Comparison of ENCODE assay signal across 9 mouse cellular contexts in the genomic region with DNA sequence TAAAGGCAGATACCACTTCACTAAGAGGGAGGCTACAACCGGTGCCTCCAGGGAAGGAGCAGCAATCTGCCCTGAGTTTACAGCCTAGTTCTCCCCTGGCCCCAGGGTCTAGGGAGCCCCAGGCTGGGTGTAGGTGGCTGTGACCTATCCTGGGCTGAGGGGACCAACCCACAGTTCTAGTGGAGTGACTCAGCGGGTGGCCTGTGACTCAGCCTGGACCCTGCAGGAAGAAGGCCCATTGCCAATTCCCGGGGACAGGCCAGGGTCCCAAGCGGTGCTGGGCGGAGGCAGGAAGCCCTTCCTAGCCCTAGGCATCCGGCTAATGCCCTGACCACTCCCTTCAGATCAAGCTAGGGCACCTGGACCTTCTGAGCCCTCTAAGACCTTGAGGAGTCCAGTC. TPM values are rescaled to one million over a fixed set of nuclear protein-coding genes. Genes with fewer than 3 reads are reported as not detected.
A peak's percentile ranks its signal among the peaks of the same experiment; 100 is the strongest.
DNase-seq lines count a peak whose midpoint lies in the region; ATAC-seq lines count a peak whose summit lies in the region.
"Had no signal": no experiment of that assay in that cellular context is flagged by ENCODE, and none has a peak within 500 bp of the region (broad histone marks: within the 10 kb centered on the region; RNA-seq: fewer than 3 reads in every experiment).

No protein-coding gene starts in this region.

- DNase-seq in kidney, adult 9 months: peak; percentile 77
- DNase-seq in lung, postnatal 10 days: peak; percentile 83
- no peak for DNase-seq in testis, postnatal 14 days (ENCODE audit: low spot score)

- H3K27ac ChIP-seq in forebrain, embryonic 15.5 days (replicated peaks): no peak overlapping the region
- no peak overlapping the region for H3K27ac ChIP-seq in forebrain, embryonic 12.5 days
- H3K27ac ChIP-seq in forebrain, embryonic 13.5 days: no peak overlapping the region
- H3K27ac ChIP-seq: neural tube, embryonic 13.5 days had no signal

- H3K4me2 ChIP-seq in forebrain, embryonic 15.5 days (replicated peaks): no peak overlapping the region
- no peak overlapping the region for H3K4me2 ChIP-seq in forebrain, embryonic 12.5 days
- no peak overlapping the region for H3K4me2 ChIP-seq in forebrain, embryonic 13.5 days
- H3K4me2 ChIP-seq: neural tube, embryonic 13.5 days had no signal

- H3K4me1 ChIP-seq in forebrain, embryonic 15.5 days: peaks cover 8% of the 10 kb centered on the region; the same call in 1 of the 2 replicates
- peaks cover 19% of the 10 kb centered on the region; the same call in 1 of the 2 replicates for H3K4me1 ChIP-seq in forebrain, embryonic 12.5 days
- peaks cover 21% of the 10 kb centered on the region for H3K4me1 ChIP-seq in forebrain, embryonic 13.5 days

- H3K36me3 ChIP-seq in forebrain, embryonic 15.5 days: no peaks in the 10 kb centered on the region
- no peaks in the 10 kb centered on the region for H3K36me3 ChIP-seq in forebrain, embryonic 12.5 days (replicated peaks)
- no peaks in the 10 kb centered on the region for H3K36me3 ChIP-seq in forebrain, embryonic 13.5 days (ENCODE audit: poor library complexity, severe bottlenecking)
- H3K36me3 ChIP-seq: neural tube, embryonic 13.5 days had no signal

- H3K27me3 ChIP-seq in forebrain, embryonic 15.5 days: no peaks in the 10 kb centered on the region
- H3K27me3 ChIP-seq in forebrain, embryonic 12.5 days: no peaks in the 10 kb centered on the region
- H3K27me3 ChIP-seq in forebrain, embryonic 13.5 days: no peaks in the 10 kb centered on the region
- H3K27me3 ChIP-seq: neural tube, embryonic 13.5 days had no signal

- no peak overlapping the region for H3K9ac ChIP-seq in forebrain, embryonic 15.5 days (replicated peaks)
- no peak overlapping the region for H3K9ac ChIP-seq in forebrain, embryonic 12.5 days
- H3K9ac ChIP-seq in forebrain, embryonic 13.5 days: no peak overlapping the region
- H3K9ac ChIP-seq: neural tube, embryonic 13.5 days had no signal

- 0 out of 2 replicates have a peak, but pooled peaks have one; percentile 35 for ATAC-seq in forebrain, embryonic 15.5 days (replicated peaks)
- ATAC-seq in forebrain, embryonic 12.5 days (ENCODE audit: low FRiP score): no peak
- peak; percentile 14; the same call in 1 of the 2 replicates for ATAC-seq in granulocyte monocyte progenitor cell, adult 5-6 weeks (replicated peaks; ENCODE audit: poor library complexity, severe bottlenecking)
- no peak for ATAC-seq in cerebellum, adult (ENCODE audit: insufficient number of reproducible peaks, low FRiP score, low TSS enrichment)
- no peak for ATAC-seq in forebrain, embryonic 13.5 days

- WGBS in forebrain, embryonic 15.5 days: 84% methylated on average over 6 of the region's 6 CpGs
- 81% methylated on average over 6 of the region's 6 CpGs for WGBS in forebrain, embryonic 12.5 days
- WGBS in forebrain, embryonic 13.5 days: 89% methylated on average over 6 of the region's 6 CpGs

- no peaks in the 10 kb centered on the region for H3K9me3 ChIP-seq in forebrain, embryonic 15.5 days
- 0 out of 2 replicates have a peak, but pooled peaks cover 3% of the 10 kb centered on the region for H3K9me3 ChIP-seq in forebrain, embryonic 12.5 days
- peaks cover 3% of the 10 kb centered on the region; the same call in 1 of the 2 replicates for H3K9me3 ChIP-seq in forebrain, embryonic 13.5 days (replicated peaks)
- H3K9me3 ChIP-seq: neural tube, embryonic 13.5 days had no signal

- no peak overlapping the region for H3K4me3 ChIP-seq in forebrain, embryonic 15.5 days
- H3K4me3 ChIP-seq in forebrain, embryonic 12.5 days (replicated peaks): no peak overlapping the region
- no peak overlapping the region for H3K4me3 ChIP-seq in forebrain, embryonic 13.5 days
- H3K4me3 ChIP-seq: neural tube, embryonic 13.5 days had no signal

RNA-seq across cellular contexts. Expression of a gene that starts 9.7 kb away (rescaled TPM):
- polyA plus RNA-seq in forebrain, embryonic 15.5 days (2015; fragmentation: Nextera tagmentation; extraction: Ambion mirVana): 3.0 and 3.1 TPM in 2 replicates
- 4.9 and 5.1 TPM in 2 replicates for polyA plus RNA-seq in forebrain, embryonic 12.5 days (2016; fragmentation: Nextera tagmentation; extraction: Ambion mirVana)
- total RNA-seq in granulocyte monocyte progenitor cell, adult 5-6 weeks (2014; fragmentation: Nextera tagmentation): 0.06 TPM in 1 of 2 replicates, not detected in the other
- 0.05 TPM in 1 of 2 replicates, not detected in the other for total RNA-seq in granulocyte monocyte progenitor cell, adult 5-6 weeks (2017)
- polyA plus RNA-seq in forebrain, embryonic 13.5 days (2015; fragmentation: Nextera tagmentation; extraction: Ambion mirVana): 3.4 and 5.0 TPM in 2 replicates

RNA-seq across cellular contexts. Expression of a gene that starts 41.2 kb away (rescaled TPM):
- 407 and 432 TPM in 2 replicates for polyA plus RNA-seq in forebrain, embryonic 15.5 days (2015; fragmentation: Nextera tagmentation; extraction: Ambion mirVana)
- polyA plus RNA-seq in forebrain, embryonic 12.5 days (2016; fragmentation: Nextera tagmentation; extraction: Ambion mirVana): 464 and 488 TPM in 2 replicates
- total RNA-seq in granulocyte monocyte progenitor cell, adult 5-6 weeks (2014; fragmentation: Nextera tagmentation): 3,456 and 3,912 TPM in 2 replicates
- 1,093 and 2,216 TPM in 2 replicates for total RNA-seq in granulocyte monocyte progenitor cell, adult 5-6 weeks (2017)
- 483 and 550 TPM in 2 replicates for polyA plus RNA-seq in forebrain, embryonic 13.5 days (2015; fragmentation: Nextera tagmentation; extraction: Ambion mirVana)

RNA-seq across cellular contexts. Expression of a gene that starts 44.7 kb away (rescaled TPM):
- polyA plus RNA-seq in forebrain, embryonic 15.5 days (2015; fragmentation: Nextera tagmentation; extraction: Ambion mirVana): 201 and 206 TPM in 2 replicates
- polyA plus RNA-seq in forebrain, embryonic 12.5 days (2016; fragmentation: Nextera tagmentation; extraction: Ambion mirVana): 213 and 225 TPM in 2 replicates
- total RNA-seq in granulocyte monocyte progenitor cell, adult 5-6 weeks (2014; fragmentation: Nextera tagmentation): 101 and 102 TPM in 2 replicates
- total RNA-seq in granulocyte monocyte progenitor cell, adult 5-6 weeks (2017): 48.5 and 74.2 TPM in 2 replicates
- polyA plus RNA-seq in forebrain, embryonic 13.5 days (2015; fragmentation: Nextera tagmentation; extraction: Ambion mirVana): 211 and 220 TPM in 2 replicates

RNA-seq across cellular contexts. Expression of a gene that starts 57.3 kb away (rescaled TPM):
- 18.4 and 21.6 TPM in 2 replicates for polyA plus RNA-seq in forebrain, embryonic 15.5 days (2015; fragmentation: Nextera tagmentation; extraction: Ambion mirVana)
- polyA plus RNA-seq in forebrain, embryonic 12.5 days (2016; fragmentation: Nextera tagmentation; extraction: Ambion mirVana): 17.7 and 20.8 TPM in 2 replicates
- 13.3 and 25.8 TPM in 2 replicates for total RNA-seq in granulocyte monocyte progenitor cell, adult 5-6 weeks (2014; fragmentation: Nextera tagmentation)
- 7.4 and 15.0 TPM in 2 replicates for total RNA-seq in granulocyte monocyte progenitor cell, adult 5-6 weeks (2017)
- polyA plus RNA-seq in forebrain, embryonic 13.5 days (2015; fragmentation: Nextera tagmentation; extraction: Ambion mirVana): 11.0 and 12.7 TPM in 2 replicates

Comparison
In these comparisons a context has a peak if more than half of its experiments do, and no peak if none do; other contexts are left out.
1. ATAC-seq: peak in forebrain, embryonic 15.5 days (single experiment) and granulocyte monocyte progenitor cell, adult 5-6 weeks (single experiment); none in forebrain, embryonic 12.5 days (single experiment), cerebellum, adult (single experiment) and forebrain, embryonic 13.5 days (single experiment).